Mouse (Mus musculus): ENCODE measurements at regions not wholly inside any gene's neighbourhood (a gene's known extent, or its start where the extent isn't known, plus 50 kb on each side); places are given as distances from the start of the nearest gene placed in this dataset.

DNA sequence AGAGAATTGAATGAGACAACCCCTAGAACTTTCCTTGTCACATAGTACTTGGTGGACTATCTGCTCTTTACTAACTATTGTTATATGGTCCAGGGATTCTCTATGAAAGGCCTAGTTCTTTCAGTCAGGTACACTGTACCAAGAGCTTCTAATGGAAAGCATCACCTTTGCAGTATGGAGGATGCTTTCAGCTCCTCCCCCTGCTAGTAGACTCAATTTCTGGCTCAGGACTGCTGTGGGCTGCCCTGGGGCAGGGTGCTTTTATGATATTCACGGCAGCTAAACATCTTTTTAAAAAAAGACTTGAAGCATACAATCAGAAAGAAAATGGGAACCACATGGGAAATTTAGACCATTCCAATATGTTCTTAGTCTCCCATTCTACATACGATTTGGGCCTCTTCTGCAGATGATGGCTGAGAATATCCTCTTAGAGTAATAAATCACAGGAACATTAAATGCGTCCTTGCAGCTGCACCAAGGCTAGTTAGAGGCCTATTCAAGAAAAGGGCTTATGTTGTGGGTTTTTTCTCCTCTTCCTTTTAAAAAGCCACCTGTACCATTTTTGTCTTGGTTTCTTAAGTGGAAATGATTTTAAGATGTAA, 61.7 kb upstream of the 6030498E09Rik start:
- no peak for TF ChIP-seq CTCF (conservative IDR thresholded peaks at IDR 0.05; ENCODE audit: insufficient read depth, insufficient read length, low read depth, low read length)
- no peak for TF ChIP-seq POLR2A (IDR thresholded peaks at IDR 0.05; ENCODE audit: low read depth, low read length)
- Histone ChIP-seq H3K36me3 (ENCODE audit: control insufficient read depth, insufficient read depth, low read length) (no peaks in the 10 kb centered on the region), H3K27me3 (replicated peaks; ENCODE audit: control insufficient read depth, insufficient read depth, low read length) (no peaks in the 10 kb centered on the region), H3K4me3 (ENCODE audit: insufficient read depth, low read depth, low read length) (no peak overlapping the region), H3K4me1 (ENCODE audit: control insufficient read depth, insufficient read depth, low read length) (no peaks in the 10 kb centered on the region), H3K27ac (ENCODE audit: insufficient read depth, low read depth, low read length) (no peak overlapping the region)
- DNase-seq = no peak
- WGBS = 65% methylated on average over 3 of the region's 3 CpGs

DNA sequence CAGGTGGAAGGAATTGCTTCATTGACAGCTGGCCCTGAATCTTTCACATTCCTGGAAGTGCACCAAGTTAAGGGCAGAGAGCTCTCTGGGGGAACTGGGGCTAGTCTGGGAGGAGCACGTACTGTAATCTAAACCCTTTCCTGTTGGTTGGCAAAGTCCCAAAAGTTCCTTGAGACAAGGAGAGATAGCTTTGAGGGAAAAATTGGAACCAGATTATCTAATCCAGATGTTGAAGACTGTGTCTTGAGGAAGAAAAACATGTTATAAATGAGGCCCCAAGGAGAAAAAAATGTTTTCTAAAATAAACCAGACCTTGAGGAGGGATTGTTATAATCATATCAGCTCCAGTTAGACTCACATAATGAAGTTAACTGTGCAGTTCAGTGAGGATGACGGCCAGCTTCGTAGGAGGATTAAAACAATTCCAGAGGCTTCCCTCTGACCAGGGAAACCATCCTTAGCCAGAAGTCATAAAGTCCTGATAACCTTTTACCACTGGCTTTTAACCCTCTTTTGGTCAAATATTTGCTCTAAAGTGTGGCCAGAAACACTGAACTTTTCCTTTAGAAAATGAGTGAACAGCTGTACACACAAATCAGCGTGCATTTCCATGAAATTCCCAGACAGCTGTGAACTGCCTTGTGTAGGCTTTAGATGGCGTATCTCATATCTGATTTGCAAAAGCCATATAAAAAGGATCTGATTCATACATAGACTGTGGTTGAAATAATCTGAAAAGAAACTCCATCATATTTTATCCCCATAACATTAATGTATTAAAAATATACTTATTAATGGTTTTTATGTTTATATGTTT, 60.8 kb upstream of the 6030498E09Rik start:
- no peak overlapping the region for H3K27ac ChIP-seq (ENCODE audit: insufficient read depth, low read depth, low read length)
- no peaks in the 10 kb centered on the region for H3K27me3 ChIP-seq (replicated peaks; ENCODE audit: control insufficient read depth, insufficient read depth, low read length)
- H3K4me1 ChIP-seq (ENCODE audit: control insufficient read depth, insufficient read depth, low read length) = no peaks in the 10 kb centered on the region
- H3K4me3 ChIP-seq (ENCODE audit: insufficient read depth, low read depth, low read length) = no peak overlapping the region
- peak; percentile 10 for DNase-seq
- TF ChIP-seq POLR2A (IDR thresholded peaks at IDR 0.05; ENCODE audit: low read depth, low read length) (no peak), CTCF (conservative IDR thresholded peaks at IDR 0.05; ENCODE audit: insufficient read depth, insufficient read length, low read depth, low read length) (no peak)
- H3K36me3 ChIP-seq (ENCODE audit: control insufficient read depth, insufficient read depth, low read length) = no peaks in the 10 kb centered on the region
- 34% methylated on average over 5 of the region's 5 CpGs for WGBS

Measured in kidney, adult 2 months (tissue).